Mouse (Mus musculus): ENCODE results near the gene Ripor1. TPM values are rescaled to one million over a fixed set of nuclear protein-coding genes. Genes with fewer than 3 reads are reported as not detected.
A peak's percentile ranks its signal among the peaks of the same experiment; 100 is the strongest.

The Ripor1 gene
- total RNA-seq, 2 experiments from 2014 or later: 70.3 to 89.3 TPM

GRCm38 (mm10) chr8:105622421-105622920 lies 17.4 kb downstream of the Ripor1 start:
- peak; percentile 90 to 92 for DNase-seq (ENCODE audit: low spot score in 2 of 2)
- intact Hi-C loops (cut with DNase I): loop anchor here (5.0 kb wide), 1 partner anchor 80 kb away; the partner anchor contains the start of genes Acd and Pard6a

GRCm38 (mm10) chr8:105623118-105623517 lies 18.1 kb downstream of the Ripor1 start:
- no peak for DNase-seq (ENCODE audit: low spot score in 2 of 2)
- intact Hi-C loops (cut with DNase I): loop anchor here (5.0 kb wide), 1 partner anchor 79 kb away; the partner anchor contains the start of genes Acd and Pard6a

GRCm38 (mm10) chr8:105623679-105624245 lies 18.7 kb downstream of the Ripor1 start:
- DNase-seq (ENCODE audit: low spot score in 2 of 2): no peak
- intact Hi-C loops (cut with DNase I): loop anchor here (1.0 to 5.0 kb wide), 2 partner anchors 13 to 79 kb away; partner anchors contain the start of genes Acd, Ctcf and Pard6a

GRCm38 (mm10) chr8:105624401-105624800 lies 19.3 kb downstream of the Ripor1 start:
- intact Hi-C loops (cut with DNase I): loop anchor here (1.0 to 5.0 kb wide), 2 partner anchors 12 to 78 kb away; partner anchors contain the start of genes Acd, Ctcf and Pard6a
- peak; percentile 80 to 85 for DNase-seq (ENCODE audit: low spot score in 2 of 2)

- intact Hi-C loops (cut with DNase I): loop anchor here (1.0 to 5.0 kb wide), 2 partner anchors 11 to 77 kb away; partner anchors contain the start of genes Acd, Ctcf and Pard6a
These were observed 19.8 kb downstream of the Ripor1 start for GRCm38 (mm10) chr8:105624831-105625230.

GRCm38 (mm10) chr8:105626086-105626485 lies 21.0 kb downstream of the Ripor1 start:
- DNase-seq (ENCODE audit: low spot score in 2 of 2): no peak

More at GRCm38 (mm10) chr8:105624831-105625230, 19.8 kb downstream of the Ripor1 start:
- DNase-seq (ENCODE audit: low spot score in 2 of 2): no peak

GRCm38 (mm10) chr8:105629337-105629736 lies 24.3 kb downstream of the Ripor1 start:
- no peak for DNase-seq (ENCODE audit: low spot score in 2 of 2)
- intact Hi-C loops (cut with DNase I): no loop called here

More at GRCm38 (mm10) chr8:105626086-105626485, 21.0 kb downstream of the Ripor1 start:
- intact Hi-C loops (cut with DNase I): no loop called here

GRCm38 (mm10) chr8:105634771-105635458 lies 29.9 kb downstream of the Ripor1 start:
- DNase-seq (ENCODE audit: low spot score in 2 of 2): no peak
- intact Hi-C loops (cut with DNase I): loop anchor here (5.0 kb wide), 1 partner anchor 57 kb away; no protein-coding TSS in a partner anchor

- no peak for DNase-seq (ENCODE audit: low spot score in 2 of 2)
- intact Hi-C loops (cut with DNase I): loop anchor here (5.0 kb wide), 1 partner anchor 57 kb away; no protein-coding TSS in a partner anchor
These were observed 30.4 kb downstream of the Ripor1 start for GRCm38 (mm10) chr8:105635481-105635880.

GRCm38 (mm10) chr8:105636018-105636962 lies 31.2 kb downstream of the Ripor1 start, which contains the start of gene Ctcf:
Gene Ctcf, plus strand, starts transcription at chr8:105636568.
- intact Hi-C loops (cut with DNase I): loop anchor here (1.0 to 5.0 kb wide), 4 partner anchors 12 to 70 kb away; partner anchors contain the start of gene Atp6v0d1
- DNase-seq (ENCODE audit: low spot score in 2 of 2): peak; percentile 92 to 96

- DNase-seq (ENCODE audit: low spot score in 2 of 2): peak in 1 of 2 experiments; percentile 66
- intact Hi-C loops (cut with DNase I): loop anchor here (1.0 to 5.0 kb wide), 4 partner anchors 13 to 71 kb away; partner anchors contain the start of gene Atp6v0d1
These were observed 32.0 kb downstream of the Ripor1 start, which contains the start of gene Agrp for GRCm38 (mm10) chr8:105636963-105637510. Gene Agrp, minus strand, starts transcription at chr8:105637393.

GRCm38 (mm10) chr8:105637601-105638041 lies 32.6 kb downstream of the Ripor1 start:
- intact Hi-C loops (cut with DNase I): loop anchor here (5.0 kb wide), 1 partner anchor 55 kb away; no protein-coding TSS in a partner anchor
- peak in 1 of 2 experiments; percentile 14 for DNase-seq (ENCODE audit: low spot score in 2 of 2)

- intact Hi-C loops (cut with DNase I): loop anchor here (5.0 kb wide), 1 partner anchor 54 kb away; no protein-coding TSS in a partner anchor
- no peak for DNase-seq (ENCODE audit: low spot score in 2 of 2)
These were observed 33.5 kb downstream of the Ripor1 start for GRCm38 (mm10) chr8:105638510-105638909.

GRCm38 (mm10) chr8:105639835-105640234 lies 34.8 kb downstream of the Ripor1 start:
- DNase-seq (ENCODE audit: low spot score in 2 of 2): no peak
- intact Hi-C loops (cut with DNase I): loop anchor here (5.0 kb wide), 1 partner anchor 52 kb away; no protein-coding TSS in a partner anchor

- intact Hi-C loops (cut with DNase I): no loop called here
- no peak for DNase-seq (ENCODE audit: low spot score in 2 of 2)
These were observed 35.5 kb downstream of the Ripor1 start for GRCm38 (mm10) chr8:105640511-105640910.

GRCm38 (mm10) chr8:105645205-105645604 lies 40.1 kb downstream of the Ripor1 start:
- no peak for DNase-seq (ENCODE audit: low spot score in 2 of 2)
- intact Hi-C loops (cut with DNase I): no loop called here

GRCm38 (mm10) chr8:105648929-105649328 lies 43.9 kb downstream of the Ripor1 start:
- DNase-seq (ENCODE audit: low spot score in 2 of 2): no peak
- intact Hi-C loops (cut with DNase I): no loop called here

- intact Hi-C loops (cut with DNase I): no loop called here
- no peak for DNase-seq (ENCODE audit: low spot score in 2 of 2)
These were observed 52.6 kb downstream of the Ripor1 start for GRCm38 (mm10) chr8:105657641-105658040.
